Mouse (Mus musculus): ENCODE measurements around the gene Efna5. TPM values are rescaled to one million over a fixed set of nuclear protein-coding genes. Genes with fewer than 3 reads are reported as not detected.

Gene Efna5
- polyA plus RNA-seq, 1 experiment, result 12.5 TPM

- Histone ChIP-seq H3K4me1 (ENCODE audit: control insufficient read depth, insufficient read depth, insufficient read length, low read length) (no peaks in the 10 kb centered on the region), H3K27ac (replicated peaks; ENCODE audit: low read depth, low read length) (no peak overlapping the region), H3K4me3 (ENCODE audit: insufficient read depth, low read depth, low read length) (no peak overlapping the region)
Measured at GRCm38 (mm10) chr17:62756951-62757350, 124.2 kb downstream of the Efna5 start.

- no peak overlapping the region for H3K27ac ChIP-seq (replicated peaks; ENCODE audit: low read depth, low read length)
- no peak overlapping the region for H3K4me3 ChIP-seq (ENCODE audit: insufficient read depth, low read depth, low read length)
- H3K4me1 ChIP-seq (ENCODE audit: control insufficient read depth, insufficient read depth, insufficient read length, low read length), result no peaks in the 10 kb centered on the region
Measured at GRCm38 (mm10) chr17:62755635-62756034, 125.5 kb downstream of the Efna5 start.

GRCm38 (mm10) chr17:62754638-62755037 lies 126.5 kb downstream of the Efna5 start:
- Histone ChIP-seq H3K4me3 (ENCODE audit: insufficient read depth, low read depth, low read length) (no peak overlapping the region), H3K27ac (replicated peaks; ENCODE audit: low read depth, low read length) (no peak overlapping the region), H3K4me1 (ENCODE audit: control insufficient read depth, insufficient read depth, insufficient read length, low read length) (no peaks in the 10 kb centered on the region)

GRCm38 (mm10) chr17:62752381-62752889 lies 128.7 kb downstream of the Efna5 start:
- Histone ChIP-seq H3K4me1 (ENCODE audit: control insufficient read depth, insufficient read depth, insufficient read length, low read length) (no peaks in the 10 kb centered on the region), H3K27ac (replicated peaks; ENCODE audit: low read depth, low read length) (no peak overlapping the region), H3K4me3 (ENCODE audit: insufficient read depth, low read depth, low read length) (no peak overlapping the region)

GRCm38 (mm10) chr17:62750647-62751046 lies 130.5 kb downstream of the Efna5 start:
- Histone ChIP-seq H3K27ac (replicated peaks; ENCODE audit: low read depth, low read length) (no peak overlapping the region), H3K4me1 (ENCODE audit: control insufficient read depth, insufficient read depth, insufficient read length, low read length) (no peaks in the 10 kb centered on the region), H3K4me3 (ENCODE audit: insufficient read depth, low read depth, low read length) (no peak overlapping the region)

GRCm38 (mm10) chr17:62748803-62749619 lies 132.1 kb downstream of the Efna5 start:
- no peaks in the 10 kb centered on the region for H3K4me1 ChIP-seq (ENCODE audit: control insufficient read depth, insufficient read depth, insufficient read length, low read length)
- no peak overlapping the region for H3K27ac ChIP-seq (replicated peaks; ENCODE audit: low read depth, low read length)
- no peak overlapping the region for H3K4me3 ChIP-seq (ENCODE audit: insufficient read depth, low read depth, low read length)

GRCm38 (mm10) chr17:62747381-62747780 lies 133.7 kb downstream of the Efna5 start:
- no peak overlapping the region for H3K27ac ChIP-seq (replicated peaks; ENCODE audit: low read depth, low read length)
- H3K4me1 ChIP-seq (ENCODE audit: control insufficient read depth, insufficient read depth, insufficient read length, low read length), result no peaks in the 10 kb centered on the region
- no peak overlapping the region for H3K4me3 ChIP-seq (ENCODE audit: insufficient read depth, low read depth, low read length)

- Histone ChIP-seq H3K4me3 (ENCODE audit: insufficient read depth, low read depth, low read length) (no peak overlapping the region), H3K27ac (replicated peaks; ENCODE audit: low read depth, low read length) (no peak overlapping the region), H3K4me1 (ENCODE audit: control insufficient read depth, insufficient read depth, insufficient read length, low read length) (no peaks in the 10 kb centered on the region)
Measured at GRCm38 (mm10) chr17:62746827-62747226, 134.3 kb downstream of the Efna5 start.

- Histone ChIP-seq H3K4me3 (ENCODE audit: insufficient read depth, low read depth, low read length) (no peak overlapping the region), H3K27ac (replicated peaks; ENCODE audit: low read depth, low read length) (no peak overlapping the region)
Measured at GRCm38 (mm10) chr17:62745286-62745685, 135.8 kb downstream of the Efna5 start.

GRCm38 (mm10) chr17:62744239-62744638 lies 136.9 kb downstream of the Efna5 start:
- Histone ChIP-seq H3K4me3 (ENCODE audit: insufficient read depth, low read depth, low read length) (no peak overlapping the region), H3K4me1 (ENCODE audit: control insufficient read depth, insufficient read depth, insufficient read length, low read length) (no peaks in the 10 kb centered on the region), H3K27ac (replicated peaks; ENCODE audit: low read depth, low read length) (no peak overlapping the region)

More at GRCm38 (mm10) chr17:62745286-62745685, 135.8 kb downstream of the Efna5 start:
- no peaks in the 10 kb centered on the region for H3K4me1 ChIP-seq (ENCODE audit: control insufficient read depth, insufficient read depth, insufficient read length, low read length)

GRCm38 (mm10) chr17:62741702-62742101 lies 139.4 kb downstream of the Efna5 start:
- Histone ChIP-seq H3K4me1 (ENCODE audit: control insufficient read depth, insufficient read depth, insufficient read length, low read length) (no peaks in the 10 kb centered on the region), H3K4me3 (ENCODE audit: insufficient read depth, low read depth, low read length) (no peak overlapping the region), H3K27ac (replicated peaks; ENCODE audit: low read depth, low read length) (no peak overlapping the region)

- H3K4me3 ChIP-seq (ENCODE audit: insufficient read depth, low read depth, low read length), result no peak overlapping the region
- H3K27ac ChIP-seq (replicated peaks; ENCODE audit: low read depth, low read length), result no peak overlapping the region
- no peaks in the 10 kb centered on the region for H3K4me1 ChIP-seq (ENCODE audit: control insufficient read depth, insufficient read depth, insufficient read length, low read length)
Measured at GRCm38 (mm10) chr17:62741020-62741419, 140.1 kb downstream of the Efna5 start.

- no peak overlapping the region for H3K4me3 ChIP-seq (ENCODE audit: insufficient read depth, low read depth, low read length)
- H3K27ac ChIP-seq (replicated peaks; ENCODE audit: low read depth, low read length), result no peak overlapping the region
- H3K4me1 ChIP-seq (ENCODE audit: control insufficient read depth, insufficient read depth, insufficient read length, low read length), result no peaks in the 10 kb centered on the region
Measured at GRCm38 (mm10) chr17:62739993-62740392, 141.1 kb downstream of the Efna5 start.

GRCm38 (mm10) chr17:62737404-62737803 lies 143.7 kb downstream of the Efna5 start:
- no peak overlapping the region for H3K4me3 ChIP-seq (ENCODE audit: insufficient read depth, low read depth, low read length)
- H3K27ac ChIP-seq (replicated peaks; ENCODE audit: low read depth, low read length), result no peak overlapping the region
- no peaks in the 10 kb centered on the region for H3K4me1 ChIP-seq (ENCODE audit: control insufficient read depth, insufficient read depth, insufficient read length, low read length)

GRCm38 (mm10) chr17:62735943-62736342 lies 145.2 kb downstream of the Efna5 start:
- Histone ChIP-seq H3K27ac (replicated peaks; ENCODE audit: low read depth, low read length) (no peak overlapping the region), H3K4me3 (ENCODE audit: insufficient read depth, low read depth, low read length) (no peak overlapping the region), H3K4me1 (ENCODE audit: control insufficient read depth, insufficient read depth, insufficient read length, low read length) (no peaks in the 10 kb centered on the region)

GRCm38 (mm10) chr17:62734901-62735300 lies 146.2 kb downstream of the Efna5 start:
- H3K4me1 ChIP-seq (ENCODE audit: control insufficient read depth, insufficient read depth, insufficient read length, low read length), result no peaks in the 10 kb centered on the region
- no peak overlapping the region for H3K27ac ChIP-seq (replicated peaks; ENCODE audit: low read depth, low read length)
- H3K4me3 ChIP-seq (ENCODE audit: insufficient read depth, low read depth, low read length), result no peak overlapping the region

All from brown adipose tissue, adult 24 weeks (tissue).